Mouse (Mus musculus): Measurements from ENCODE around the gene Cstb. TPM values are rescaled to one million over a fixed set of nuclear protein-coding genes. Genes with fewer than 3 reads are reported as not detected.

The Cstb gene
- total RNA-seq, 2 experiments from 2014 or later = 33.5 to 35.0 TPM

DNA sequence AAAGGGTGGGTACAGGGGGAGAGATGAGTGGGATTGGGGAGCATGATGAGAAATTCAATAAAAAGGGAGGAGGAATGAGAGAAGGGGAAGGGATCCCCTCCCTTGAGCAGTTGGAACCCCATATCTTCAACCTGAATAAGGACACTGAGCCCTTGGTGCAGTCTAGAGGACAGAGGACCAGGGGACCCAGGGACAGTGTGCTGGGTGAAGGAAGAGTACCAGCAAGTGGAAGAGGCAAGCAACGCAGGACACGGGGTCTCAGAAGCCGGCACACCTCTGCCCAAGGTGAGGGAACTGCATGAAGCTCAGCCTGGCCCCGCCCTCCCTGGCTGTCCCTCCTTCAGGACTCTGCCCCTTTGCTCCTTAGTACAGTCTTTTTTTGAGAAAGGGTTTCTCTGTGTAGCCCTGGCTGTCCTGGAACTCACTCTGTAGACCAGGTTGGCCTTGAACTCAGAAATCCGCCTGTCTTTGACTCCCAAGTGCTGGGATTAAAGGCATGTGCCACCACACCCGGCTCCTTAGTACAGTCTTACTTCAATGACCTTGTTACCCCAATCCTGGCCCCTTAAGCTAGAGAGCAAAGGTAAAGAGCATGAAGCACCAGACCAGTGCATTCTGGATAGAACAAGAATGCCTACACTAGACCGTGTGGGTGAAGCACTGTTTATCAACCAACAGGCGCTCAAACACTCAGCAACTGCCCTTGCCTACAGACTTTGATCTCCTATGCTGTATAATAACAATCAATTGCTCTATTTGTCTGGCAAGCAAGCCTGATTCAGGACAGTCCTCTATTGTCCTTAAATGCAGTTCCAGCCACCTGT is 37.7 kb downstream of the Cstb start:
- DNase-seq = no peak

DNA sequence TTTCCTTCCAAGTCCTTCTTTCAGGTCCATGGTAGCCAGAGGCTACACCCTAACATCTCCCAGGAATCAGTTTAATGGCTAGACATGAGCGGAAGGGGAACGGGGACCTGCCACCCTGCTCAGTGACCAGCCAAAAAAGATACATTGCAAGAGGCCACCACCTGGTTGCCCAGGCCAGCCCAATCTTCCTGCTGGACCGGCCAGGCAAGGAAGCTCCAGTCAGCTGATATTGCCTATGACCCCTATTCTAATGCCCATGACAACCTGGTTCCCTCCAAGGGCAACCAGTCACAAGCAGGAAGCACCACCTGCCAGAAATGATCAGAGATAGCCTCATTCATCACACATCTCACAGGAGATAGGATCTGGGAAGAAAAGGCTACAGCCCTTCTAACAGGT is 38.3 kb downstream of the Cstb start:
- DNase-seq = no peak

GRCm38 (mm10) chr10:78464201-78464791 is 38.8 kb downstream of the Cstb start:
- no peak for DNase-seq

GRCm38 (mm10) chr10:78464792-78465207 is 39.3 kb downstream of the Cstb start, which contains the start of gene Pdxk:
Pdxk (minus strand) TSS chr10:78464975.
- DNase-seq = peak; percentile 96

DNA sequence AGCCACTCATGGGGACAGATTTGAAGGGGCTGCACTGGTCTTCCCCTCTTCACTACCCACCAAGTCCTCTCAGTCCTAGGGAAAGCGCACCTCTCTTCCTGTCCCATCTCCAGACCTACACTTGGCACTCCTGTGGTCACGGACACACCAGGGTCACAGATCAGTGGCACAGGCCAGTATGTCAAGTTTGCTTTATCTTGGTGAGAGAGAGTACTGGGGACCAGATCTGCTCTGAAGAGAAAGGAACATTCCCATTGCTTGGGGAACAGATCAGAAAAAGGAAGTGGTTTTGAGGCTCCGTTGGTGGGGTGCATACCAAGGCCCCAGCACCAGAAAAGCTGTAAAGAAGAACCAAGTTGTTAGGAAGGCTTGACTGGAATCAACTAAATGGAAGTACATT is 40.0 kb downstream of the Cstb start:
- DNase-seq = no peak

DNA sequence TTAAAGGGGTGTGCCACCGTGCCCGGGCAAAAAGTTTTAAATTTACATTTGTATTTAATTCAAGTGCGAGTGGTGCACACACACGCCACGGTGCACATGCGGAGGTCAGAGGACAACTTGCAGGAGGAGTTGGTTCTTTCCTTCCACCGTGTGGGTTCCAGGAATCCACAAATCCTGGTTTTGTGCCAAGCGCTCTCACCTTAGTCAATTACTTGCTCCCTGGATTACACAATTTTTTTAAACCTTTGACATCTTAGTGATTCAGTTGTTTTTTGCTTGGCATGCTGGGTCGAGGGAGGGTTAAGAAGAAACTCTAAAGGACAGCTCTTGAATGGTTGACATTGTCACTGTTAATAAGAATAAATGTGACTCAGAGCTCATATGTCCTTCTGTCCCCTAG is 41.2 kb downstream of the Cstb start:
- DNase-seq = no peak

- no peak for DNase-seq
These were observed 42.4 kb downstream of the Cstb start for GRCm38 (mm10) chr10:78467761-78468310.

DNA sequence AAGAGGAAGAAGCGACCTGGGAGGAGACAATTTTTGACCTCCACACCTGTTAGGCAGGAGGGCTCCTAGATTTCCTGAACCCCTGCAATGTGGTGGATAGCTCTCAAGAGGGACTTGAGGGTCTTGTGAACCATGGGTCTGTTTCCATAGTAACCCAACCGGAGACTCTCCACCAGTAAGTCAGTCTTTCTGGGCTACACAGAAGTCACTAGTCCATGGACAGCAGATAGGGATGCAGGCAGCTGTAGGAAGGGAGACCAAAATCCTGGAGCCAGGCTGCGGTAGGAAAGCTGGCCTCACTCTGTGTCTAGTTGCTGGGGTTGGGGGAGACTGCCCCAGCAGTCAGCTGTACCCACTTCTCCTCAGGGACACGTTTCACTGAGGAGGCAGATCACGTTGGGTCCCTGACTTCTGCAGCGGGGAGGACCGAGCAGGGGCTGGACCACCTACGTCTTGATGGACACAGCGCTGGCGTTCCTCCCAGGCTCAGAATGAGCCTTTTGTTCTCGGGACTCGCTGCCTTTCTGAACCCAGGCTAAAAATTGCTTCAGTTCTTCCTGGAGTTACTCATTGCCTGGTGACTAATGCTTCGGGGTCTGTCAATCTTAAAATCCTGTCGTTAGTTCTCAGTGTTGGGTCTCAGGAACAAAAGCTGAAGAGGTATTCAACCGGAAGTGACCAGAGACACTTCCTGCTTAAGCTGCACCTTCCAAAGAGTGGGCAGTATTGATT is 45.3 kb downstream of the Cstb start:
- no peak for DNase-seq

DNA sequence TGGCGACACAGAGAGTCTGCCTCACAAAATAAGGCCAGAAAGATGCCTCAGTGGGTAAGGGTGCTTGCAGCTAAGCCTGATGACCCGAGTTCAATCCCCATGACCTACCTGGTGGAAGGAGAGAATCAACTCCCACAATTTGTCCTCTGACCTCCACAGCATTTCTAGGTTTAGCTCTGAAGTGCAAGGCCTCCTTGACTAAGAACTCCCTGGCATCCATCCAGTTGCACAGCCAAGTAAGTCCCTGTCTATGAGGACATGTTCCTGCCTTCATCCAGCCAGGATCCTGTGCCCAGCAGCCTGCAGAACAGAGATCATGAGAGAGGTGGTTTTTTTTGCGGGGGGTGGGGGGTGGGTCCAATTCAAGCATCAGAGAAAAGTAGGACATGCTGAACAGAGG is 46.6 kb downstream of the Cstb start:
- DNase-seq = no peak

- DNase-seq = no peak
These were observed 48.0 kb downstream of the Cstb start for GRCm38 (mm10) chr10:78473434-78473833.

- DNase-seq = no peak
These were observed 49.3 kb downstream of the Cstb start for GRCm38 (mm10) chr10:78474759-78475158.

GRCm38 (mm10) chr10:78476821-78477220 is 51.4 kb downstream of the Cstb start:
- no peak for DNase-seq

Small RNA genes within 50 kb of the gene (microRNA-seq; reads per million reads assigned to microRNA genes)
- gene Mir6410 (0 reads per million in 2 experiments), gene Mir6907 (3.0 to 3.9 reads per million in 2 experiments), gene Mir6908 (0 to 0.21 reads per million in 2 experiments)

Other genes starting within 250 kb of the Cstb start
- gene Pwp2, start 240.5 kb upstream of the Cstb start, total RNA-seq (2021) = 10 to 100 TPM; 20.8 to 21.3 TPM
- 10 to 100 TPM; 75.6 to 79.0 TPM for gene Trappc10, start 181.0 kb upstream of the Cstb start, total RNA-seq (2021)
- gene Agpat3, start 73.2 kb upstream of the Cstb start, total RNA-seq (2021) = 100 to 1,000 TPM; 207 to 225 TPM
- 100 to 1,000 TPM; 337 to 355 TPM for gene Rrp1, start 12.6 kb upstream of the Cstb start, total RNA-seq (2021)
- gene Pdxk, start 39.3 kb downstream of the Cstb start, total RNA-seq (2021) = 100 to 1,000 TPM in 1 of 2 experiments, 10 to 100 TPM in 1; 93.3 to 102 TPM
- gene Olfr1358, start 91.8 kb downstream of the Cstb start, total RNA-seq (2021) = not detected
- 10 to 100 TPM; 15.6 to 24.1 TPM for gene Ilvbl, start 148.7 kb downstream of the Cstb start, total RNA-seq (2021)
- gene Syde1, start 166.3 kb downstream of the Cstb start, total RNA-seq (2021) = 1 to 10 TPM; 5.0 to 5.2 TPM
- not detected for gene Olfr1357, start 192.4 kb downstream of the Cstb start, total RNA-seq (2021)